Mouse (Mus musculus) CH12F3 (cell line): ENCODE results near the gene Fkrp.

Experiments
- in situ Hi-C: fragments of 300-500 bp; cut with MboI; formaldehyde crosslinking; loops from 2 replicates; pipeline ENCODE4 v1.14.3; 2020; ENCODE audit warnings: low sequenced_read_pairs

Gene Fkrp

GRCm38 (mm10) chr7:16794886-16795285, 21.6 kb downstream of the Fkrp start:
- in situ Hi-C loops = no loop called here

- in situ Hi-C loops = no loop called here
Measured at GRCm38 (mm10) chr7:16793010-16793725, 23.4 kb downstream of the Fkrp start.

- in situ Hi-C loops = no loop called here
Measured at GRCm38 (mm10) chr7:16792316-16792715, 24.2 kb downstream of the Fkrp start.

- in situ Hi-C loops = no loop called here
Measured at GRCm38 (mm10) chr7:16785541-16786083, 30.9 kb downstream of the Fkrp start.

- in situ Hi-C loops = no loop called here
Measured at GRCm38 (mm10) chr7:16784498-16784976, 32.0 kb downstream of the Fkrp start.

GRCm38 (mm10) chr7:16783758-16784415, 32.6 kb downstream of the Fkrp start:
- in situ Hi-C loops = no loop called here

GRCm38 (mm10) chr7:16783224-16783688, 33.3 kb downstream of the Fkrp start:
- in situ Hi-C loops = no loop called here

- in situ Hi-C loops = no loop called here
Measured at GRCm38 (mm10) chr7:16782555-16783125, 33.9 kb downstream of the Fkrp start.

- in situ Hi-C loops = no loop called here
Measured at GRCm38 (mm10) chr7:16781816-16782554, 34.5 kb downstream of the Fkrp start.

GRCm38 (mm10) chr7:16781555-16781815, 35.0 kb downstream of the Fkrp start:
- in situ Hi-C loops = no loop called here

GRCm38 (mm10) chr7:16780825-16781554, 35.5 kb downstream of the Fkrp start, which contains the start of gene Slc1a5:
TSS of gene Slc1a5 (plus strand) at chr7:16781340.
- in situ Hi-C loops = no loop called here

- in situ Hi-C loops = no loop called here
Measured at GRCm38 (mm10) chr7:16780076-16780475, 36.5 kb downstream of the Fkrp start.

GRCm38 (mm10) chr7:16775888-16776287, 40.6 kb downstream of the Fkrp start:
- in situ Hi-C loops = no loop called here

GRCm38 (mm10) chr7:16766443-16766842, 50.1 kb downstream of the Fkrp start:
- in situ Hi-C loops = no loop called here

- in situ Hi-C loops = no loop called here
Measured at GRCm38 (mm10) chr7:16763463-16764218, 52.9 kb downstream of the Fkrp start.

GRCm38 (mm10) chr7:16761630-16762029, 54.9 kb downstream of the Fkrp start:
- in situ Hi-C loops = no loop called here

GRCm38 (mm10) chr7:16761005-16761481, 55.5 kb downstream of the Fkrp start:
- in situ Hi-C loops = no loop called here

GRCm38 (mm10) chr7:16760292-16760691, 56.2 kb downstream of the Fkrp start:
- in situ Hi-C loops = no loop called here
